Mouse (Mus musculus) lung, embryonic 16.5 days (tissue): ENCODE results near the gene Krt77. TPM values are rescaled to one million over a fixed set of nuclear protein-coding genes. Genes with fewer than 3 reads are reported as not detected.

Experiments used
- ATAC-seq: fragments of 200-750 bp; cut with Nextera tagmentation; 2 replicates; pipeline ENCODE4 v1.8.0; 2017; ENCODE audit warnings: low read depth, mild to moderate bottlenecking, moderate library complexity
- H3K27ac ChIP-seq: fragments of 300-500 bp; sonication (generic); 2 replicates; pipeline ENCODE4 v1.5.1; 2014; ENCODE audit warnings: mild to moderate bottlenecking, control low read depth, low read length
- H3K27me3 ChIP-seq: fragments of 300-500 bp; sonication (generic); 2 replicates; pipeline ENCODE4 v1.6.1; 2014; ENCODE audit warnings: low read depth, low read length, mixed read lengths; ENCODE audit not compliant: control insufficient read depth, insufficient read depth
- H3K36me3 ChIP-seq: fragments of 300-500 bp; sonication (generic); 2 replicates; pipeline ENCODE4 v1.6.1; 2014; ENCODE audit warnings: low read length; ENCODE audit not compliant: control insufficient read depth, insufficient read depth
- H3K4me1 ChIP-seq: fragments of 300-500 bp; sonication (generic); replicated peaks from 2 replicates; pipeline ENCODE4 v1.6.1; 2014; ENCODE audit warnings: low read length, mixed read lengths; ENCODE audit not compliant: control insufficient read depth, insufficient read depth
- H3K4me2 ChIP-seq: fragments of 300-500 bp; sonication (generic); 2 replicates; pipeline ENCODE4 v1.6.1; 2014; ENCODE audit warnings: low read depth, low read length, control low read depth
- H3K4me3 ChIP-seq: fragments of 300-500 bp; sonication (generic); 2 replicates; pipeline ENCODE4 v1.5.1; 2014; ENCODE audit warnings: mild to moderate bottlenecking, low read length, control low read depth
- H3K9ac ChIP-seq: fragments of 300-500 bp; sonication (generic); 2 replicates; pipeline ENCODE4 v1.6.1; 2014; ENCODE audit warnings: low read length, control low read depth
- H3K9me3 ChIP-seq: fragments of 300-500 bp; sonication (generic); 2 replicates; pipeline ENCODE4 v1.6.1; 2016; ENCODE audit warnings: low read length; ENCODE audit not compliant: control insufficient read depth
- WGBS: fragments of 180-500 bp; shearing (Covaris S2); extraction: QIAGEN DNeasy Blood & Tissue Kit; methylation state at CpG from one replicate; pipeline ENCODE4 v1.1.7; 2014; 5-methylcytosine and 5-hydroxymethylcytosine counted together
- polyA plus RNA-seq: library from polyadenylated mRNA; unstranded; fragments of >200 nt; fragmentation: Nextera tagmentation; extraction: Ambion mirVana; gene quantifications from 2 replicates; pipeline ENCODE4 v1.2.1, GENCODE M21; 2015

The Krt77 gene
- polyA plus RNA-seq, 1 experiment from 2014 or later, result not detected

DNA sequence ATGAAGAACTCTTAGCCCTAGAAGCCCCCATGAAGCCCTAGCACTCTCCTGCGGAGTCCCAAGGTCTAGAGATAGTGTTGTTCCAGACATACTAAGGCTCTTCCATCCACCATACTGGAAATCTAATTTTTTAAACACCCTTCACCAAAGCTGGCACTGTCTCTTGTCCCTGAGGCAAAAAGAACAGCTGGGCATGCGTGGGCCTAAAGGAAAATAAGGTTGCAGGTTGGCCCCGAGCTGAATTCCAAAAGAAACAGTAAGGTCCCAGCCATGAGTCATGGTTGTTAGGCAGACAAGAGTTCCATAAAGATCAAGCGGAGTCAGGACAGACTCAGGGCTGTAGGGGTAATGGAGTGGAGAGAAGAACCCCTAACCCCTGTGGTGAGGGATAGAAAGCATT is 3.7 kb upstream of the Krt77 start:
- WGBS, result 71% methylated on average over 4 of the region's 4 CpGs
- ATAC-seq, result no peak

DNA sequence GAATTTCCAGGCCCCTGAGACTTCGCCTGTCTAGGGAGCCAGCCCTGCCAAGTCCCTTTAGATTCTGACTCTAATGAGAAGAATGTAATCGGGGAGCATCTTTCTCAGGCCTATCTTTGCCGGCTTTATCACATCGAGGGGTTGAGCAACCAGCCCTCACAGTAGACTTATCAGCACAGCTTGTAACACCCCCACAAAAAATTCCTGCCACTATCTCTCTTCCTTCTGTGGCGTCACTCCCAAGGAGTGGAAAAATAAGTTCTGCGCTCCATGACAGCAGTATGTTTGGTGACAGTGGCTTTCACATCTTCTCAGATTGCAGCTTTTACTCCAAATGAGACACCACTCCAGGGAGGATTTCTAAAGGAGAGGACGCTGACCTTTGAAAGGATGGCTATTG is 2.8 kb downstream of the Krt77 start:
- Histone ChIP-seq H3K4me3 (no peak overlapping the region), H3K4me1 (no peaks in the 10 kb centered on the region), H3K4me2 (no peak overlapping the region), H3K36me3 (no peaks in the 10 kb centered on the region), H3K27ac (no peak overlapping the region), H3K9me3 (no peaks in the 10 kb centered on the region), H3K27me3 (0 out of 2 replicates have a peak, but pooled peaks cover 2% of the 10 kb centered on the region), H3K9ac (no peak overlapping the region)
- ATAC-seq, result no peak
- WGBS, result 71% methylated on average over 7 of the region's 7 CpGs

More for the DNA sequence above, 3.7 kb upstream of the Krt77 start:
- Histone ChIP-seq H3K27me3 (no peaks in the 10 kb centered on the region), H3K27ac (no peak overlapping the region), H3K4me1 (no peaks in the 10 kb centered on the region), H3K9me3 (no peaks in the 10 kb centered on the region), H3K9ac (no peak overlapping the region), H3K4me3 (no peak overlapping the region), H3K4me2 (no peak overlapping the region), H3K36me3 (no peaks in the 10 kb centered on the region)

DNA sequence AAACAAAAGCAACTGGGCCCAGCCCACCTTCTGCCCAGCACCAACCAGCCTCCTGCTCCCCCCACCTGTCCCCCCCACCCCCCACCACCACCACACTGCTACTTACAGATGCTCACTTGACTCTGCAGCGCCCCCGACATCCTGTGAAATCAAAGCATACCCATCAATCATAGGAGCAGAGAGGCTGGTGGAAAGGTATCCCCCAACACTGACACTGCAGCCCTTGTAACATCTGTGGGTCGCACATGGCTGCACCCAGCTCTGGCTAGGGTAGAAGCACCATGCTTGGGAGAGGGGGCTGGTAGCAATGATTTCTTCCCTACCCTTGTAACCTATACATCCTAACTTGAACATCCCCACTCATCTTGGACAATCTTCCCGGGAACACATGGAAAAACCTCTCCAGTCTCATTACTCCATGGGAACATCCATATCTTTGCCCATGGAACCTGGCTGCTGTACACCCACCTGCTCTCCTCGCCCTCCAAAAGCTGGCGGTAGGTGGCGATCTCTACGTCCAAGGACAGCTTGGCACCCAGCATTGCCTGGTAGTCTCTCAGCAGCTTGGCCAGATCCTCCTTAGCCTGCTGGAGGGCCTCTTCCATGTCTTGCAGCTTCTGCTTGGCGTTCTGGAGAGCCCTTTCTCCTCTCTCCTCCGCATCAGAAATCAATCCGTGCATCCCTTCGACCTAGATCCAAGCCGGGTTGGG is 8.9 kb downstream of the Krt77 start:
- H3K4me2 ChIP-seq, result peak overlapping the region; percentile 69; the same call in 1 of the 2 replicates
- H3K27ac ChIP-seq, result no peak overlapping the region
- H3K4me1 ChIP-seq, result no peaks in the 10 kb centered on the region
- peaks cover 30% of the 10 kb centered on the region for H3K27me3 ChIP-seq
- H3K9ac ChIP-seq, result no peak overlapping the region
- H3K4me3 ChIP-seq, result no peak overlapping the region
- H3K36me3 ChIP-seq, result no peaks in the 10 kb centered on the region
- ATAC-seq, result no peak
- H3K9me3 ChIP-seq, result no peaks in the 10 kb centered on the region
- WGBS, result 51% methylated on average over 13 of the region's 13 CpGs

DNA sequence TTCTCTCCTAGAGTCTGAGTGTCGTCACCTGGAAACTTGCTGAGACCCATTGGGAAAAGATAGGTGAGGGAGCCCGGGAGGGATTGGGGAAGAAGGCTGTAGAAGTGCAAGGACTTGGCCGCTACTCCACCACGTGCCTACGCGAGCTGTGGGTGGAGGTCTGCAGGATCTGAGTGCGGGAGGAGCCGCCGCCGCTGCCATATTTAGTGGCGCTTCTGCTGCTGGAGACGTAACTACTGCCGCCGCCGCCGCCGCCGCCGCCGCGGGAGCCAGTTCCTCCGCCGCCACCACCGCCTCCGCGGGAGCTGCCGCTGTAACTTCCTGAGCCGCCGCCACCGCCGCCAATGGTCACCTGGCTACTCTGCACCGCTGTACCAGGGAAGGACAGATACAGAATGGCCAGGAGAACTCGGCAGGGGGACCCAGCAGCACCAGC is 9.8 kb downstream of the Krt77 start:
- WGBS, result 0% methylated on average over 32 of the region's 33 CpGs

DNA sequence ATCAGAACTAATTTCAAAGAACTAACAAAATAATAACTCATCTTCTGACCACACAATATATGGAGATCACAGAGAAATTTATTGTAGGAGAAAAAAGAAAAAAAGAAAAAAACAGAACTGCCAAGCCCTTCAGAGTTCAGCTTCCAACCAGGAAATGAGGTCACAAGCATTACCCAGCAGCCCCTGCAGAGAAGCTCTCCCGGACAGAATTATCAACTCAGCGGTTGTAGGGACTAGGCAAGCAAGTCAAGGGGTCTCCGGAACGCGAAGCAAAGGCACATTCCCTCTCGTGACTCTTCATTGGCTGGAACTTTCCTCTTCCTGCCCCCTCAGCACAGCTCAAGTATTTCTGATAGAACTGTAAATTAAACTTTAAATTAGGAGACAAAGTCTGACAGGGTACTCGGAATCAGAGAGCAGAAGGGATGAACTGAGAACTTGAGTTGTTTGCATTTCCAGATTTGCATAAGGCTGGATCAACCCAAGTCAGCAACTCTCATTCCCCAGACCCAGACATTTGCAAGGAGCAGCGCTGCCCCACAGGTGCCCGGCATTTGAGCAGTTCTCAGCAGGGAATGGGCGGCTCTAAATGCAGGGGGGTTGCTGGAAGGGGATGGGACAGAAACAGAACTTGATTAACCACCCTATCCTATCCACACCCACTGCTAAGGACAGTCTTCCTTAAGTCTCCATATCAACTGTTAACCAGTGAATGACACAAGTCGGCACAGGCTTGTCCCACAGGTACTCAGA is 10.7 kb downstream of the Krt77 start:
- Histone ChIP-seq H3K9ac (no peak overlapping the region), H3K4me1 (no peaks in the 10 kb centered on the region), H3K9me3 (no peaks in the 10 kb centered on the region), H3K27ac (no peak overlapping the region), H3K4me2 (peak overlapping the region; percentile 23; the same call in 1 of the 2 replicates), H3K36me3 (no peaks in the 10 kb centered on the region), H3K27me3 (peaks cover 30% of the 10 kb centered on the region), H3K4me3 (no peak overlapping the region)
- no peak for ATAC-seq
- WGBS, result 4% methylated on average over 11 of the region's 11 CpGs

More for the DNA sequence above, 9.8 kb downstream of the Krt77 start:
- no peaks in the 10 kb centered on the region for H3K9me3 ChIP-seq
- ATAC-seq, result peak; percentile 28; the same call in 1 of the 2 replicates
- H3K4me3 ChIP-seq, result peak overlapping the region; percentile 47
- peaks cover 30% of the 10 kb centered on the region for H3K27me3 ChIP-seq
- H3K4me1 ChIP-seq, result no peaks in the 10 kb centered on the region
- peak overlapping the region; percentile 69 for H3K4me2 ChIP-seq
- no peak overlapping the region for H3K27ac ChIP-seq
- peak overlapping the region; percentile 50; the same call in 1 of the 2 replicates for H3K9ac ChIP-seq
- H3K36me3 ChIP-seq, result no peaks in the 10 kb centered on the region

DNA sequence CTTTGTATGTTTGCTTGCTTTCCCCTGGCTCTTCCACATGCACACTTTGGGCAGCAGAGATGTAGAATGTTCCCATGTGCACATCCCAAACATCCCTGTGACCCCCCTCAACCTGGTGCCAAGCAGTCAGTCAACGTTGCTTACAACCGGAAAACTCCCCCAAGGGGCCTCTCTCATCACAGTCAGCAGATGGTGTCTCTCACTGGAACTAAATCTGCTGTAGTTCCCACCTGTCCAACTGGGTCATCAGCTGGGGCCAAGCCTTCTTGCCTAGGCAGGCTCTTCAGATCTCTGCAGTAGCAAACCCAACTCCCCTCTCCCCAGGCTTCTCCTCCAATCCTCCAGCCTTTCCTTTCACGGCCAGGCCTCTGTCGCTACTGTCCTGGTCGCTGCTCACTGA is 12.8 kb downstream of the Krt77 start:
- WGBS, result 50% methylated on average over 5 of the region's 5 CpGs
- H3K36me3 ChIP-seq, result no peaks in the 10 kb centered on the region
- ATAC-seq, result no peak
- no peaks in the 10 kb centered on the region for H3K4me1 ChIP-seq
- H3K27me3 ChIP-seq, result peaks cover 28% of the 10 kb centered on the region
- no peak overlapping the region for H3K4me2 ChIP-seq
- H3K4me3 ChIP-seq, result no peak overlapping the region
- no peak overlapping the region for H3K9ac ChIP-seq
- no peak overlapping the region for H3K27ac ChIP-seq
- H3K9me3 ChIP-seq, result no peaks in the 10 kb centered on the region

DNA sequence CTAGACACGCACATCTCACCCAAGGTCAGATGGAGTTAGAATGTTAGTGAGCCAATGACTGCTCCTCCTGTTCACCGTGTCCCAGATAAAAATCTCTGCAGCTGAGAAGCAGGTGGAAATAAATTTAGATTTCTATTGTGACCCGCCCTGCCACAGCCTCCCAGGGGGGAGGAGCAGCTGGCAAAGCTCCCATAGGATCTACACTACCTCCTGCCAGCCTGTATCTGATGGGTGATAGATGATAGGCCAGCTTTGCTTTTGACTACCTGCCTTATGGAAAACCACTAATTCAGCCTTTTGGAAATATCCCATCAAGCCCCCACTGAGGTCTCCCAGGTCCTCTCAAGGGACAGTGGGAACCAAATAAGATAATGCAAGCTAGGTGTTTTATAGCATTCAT is 13.8 kb downstream of the Krt77 start:
- Histone ChIP-seq H3K4me3 (no peak overlapping the region), H3K9ac (no peak overlapping the region), H3K36me3 (no peaks in the 10 kb centered on the region), H3K27ac (no peak overlapping the region), H3K27me3 (peaks cover 18% of the 10 kb centered on the region), H3K9me3 (no peaks in the 10 kb centered on the region), H3K4me2 (no peak overlapping the region), H3K4me1 (no peaks in the 10 kb centered on the region)
- 55% methylated on average over 3 of the region's 3 CpGs for WGBS
- ATAC-seq, result no peak

DNA sequence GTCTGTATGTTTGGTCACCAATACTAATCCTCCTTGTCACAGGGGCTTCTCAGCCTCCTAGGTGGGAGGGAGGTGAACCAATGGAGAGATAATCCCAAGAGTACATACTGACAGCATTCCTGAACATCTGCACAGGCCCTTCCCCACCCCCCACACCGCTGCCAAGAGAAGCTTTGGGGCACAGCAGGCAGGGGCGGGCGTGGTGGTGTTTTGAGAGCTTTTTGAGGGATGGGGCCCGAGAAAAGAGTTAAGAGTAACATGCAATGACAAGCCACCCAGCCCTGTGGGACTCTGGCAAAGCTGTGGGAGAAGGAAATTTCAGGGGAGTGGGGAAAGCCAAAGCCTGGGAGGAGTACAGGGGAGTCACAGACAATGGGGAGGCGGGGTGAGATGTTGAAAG is 15.2 kb downstream of the Krt77 start:
- no peaks in the 10 kb centered on the region for H3K9me3 ChIP-seq
- no peak overlapping the region for H3K4me3 ChIP-seq
- no peak overlapping the region for H3K27ac ChIP-seq
- no peak for ATAC-seq
- no peak overlapping the region for H3K4me2 ChIP-seq
- peaks cover 7% of the 10 kb centered on the region for H3K27me3 ChIP-seq
- 12% methylated on average over 5 of the region's 5 CpGs for WGBS
- H3K9ac ChIP-seq, result no peak overlapping the region
- H3K4me1 ChIP-seq, result no peaks in the 10 kb centered on the region
- H3K36me3 ChIP-seq, result no peaks in the 10 kb centered on the region

DNA sequence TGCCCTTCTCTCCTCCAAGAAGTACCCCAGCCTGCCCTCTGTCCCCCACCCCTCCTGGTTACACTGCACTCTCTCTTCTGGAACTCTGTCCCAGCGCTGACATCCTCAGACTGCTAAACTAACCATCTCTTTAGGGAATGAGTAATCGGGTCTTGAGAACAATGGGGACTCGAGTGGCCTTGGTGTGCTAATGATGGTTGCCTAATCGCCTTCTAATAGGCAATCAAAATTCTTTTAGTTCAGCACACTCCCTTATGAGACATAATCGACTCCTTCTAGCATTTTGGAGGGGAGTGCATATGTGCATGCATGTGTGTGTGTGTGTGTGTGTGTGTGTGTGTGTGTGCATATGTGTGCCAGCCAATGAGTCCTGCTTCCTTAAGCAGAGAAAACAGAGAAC is 16.9 kb downstream of the Krt77 start:
- Histone ChIP-seq H3K4me1 (no peaks in the 10 kb centered on the region), H3K27ac (no peak overlapping the region), H3K4me3 (no peak overlapping the region), H3K36me3 (no peaks in the 10 kb centered on the region), H3K9me3 (no peaks in the 10 kb centered on the region), H3K27me3 (no peaks in the 10 kb centered on the region), H3K4me2 (no peak overlapping the region), H3K9ac (no peak overlapping the region)
- WGBS, result 33% methylated on average over 5 of the region's 5 CpGs
- no peak for ATAC-seq
